Mouse (Mus musculus) brown adipose tissue, adult 24 weeks (tissue): ENCODE measurements at regions not wholly inside any gene's neighbourhood (a gene's known extent, or its start where the extent isn't known, plus 50 kb on each side); places are given as distances from the start of the nearest gene placed in this dataset.

Experiments used
- H3K27ac ChIP-seq: fragments of 200-500 bp; replicated peaks from 2 replicates; pipeline ENCODE4 v1.5.1; 2012; ENCODE audit warnings: low read depth, mild to moderate bottlenecking, low read length
- H3K4me1 ChIP-seq: fragments of 200-500 bp; 2 replicates; pipeline ENCODE4 v1.6.1; 2012; ENCODE audit warnings: low read length, mixed read lengths; ENCODE audit not compliant: control insufficient read depth, insufficient read depth, insufficient read length
- H3K4me3 ChIP-seq: fragments of 200-500 bp; 2 replicates; pipeline ENCODE4 v1.5.1; 2012; ENCODE audit warnings: low read depth, mild to moderate bottlenecking, low read length, moderate library complexity; ENCODE audit not compliant: insufficient read depth

DNA sequence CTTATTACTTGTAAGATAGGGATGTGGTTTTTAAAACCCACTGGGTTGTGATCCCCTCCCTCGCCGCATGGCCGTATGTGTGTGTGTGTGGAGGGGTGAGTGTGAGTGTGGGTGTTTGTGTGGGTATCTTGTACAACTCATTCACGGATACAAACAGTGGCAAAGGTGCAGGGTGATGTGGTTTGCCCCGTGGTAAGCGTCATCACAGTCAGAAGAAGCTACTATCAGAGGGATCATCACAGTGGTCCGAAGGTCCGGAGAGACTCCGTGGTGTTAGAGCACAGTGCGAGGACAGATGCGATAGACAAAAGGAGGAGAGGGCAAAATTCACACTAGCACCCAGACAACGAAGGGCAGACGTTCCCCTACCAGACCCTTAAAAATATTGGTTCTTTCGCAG is 97.0 kb upstream of the Oxgr1 start:
- H3K4me3 ChIP-seq: no peak overlapping the region
- no peak overlapping the region for H3K27ac ChIP-seq

GRCm38 (mm10) chr14:120139671-120140071 is 97.4 kb upstream of the Oxgr1 start:
- Histone ChIP-seq H3K4me1 (0 out of 2 replicates have a peak, but pooled peaks cover 2% of the 10 kb centered on the region), H3K27ac (no peak overlapping the region), H3K4me3 (no peak overlapping the region)

More for the DNA sequence above, 97.0 kb upstream of the Oxgr1 start:
- H3K4me1 ChIP-seq: 0 out of 2 replicates have a peak, but pooled peaks cover 2% of the 10 kb centered on the region

- Histone ChIP-seq H3K4me3 (no peak overlapping the region), H3K4me1 (0 out of 2 replicates have a peak, but pooled peaks cover 2% of the 10 kb centered on the region), H3K27ac (no peak overlapping the region)
Observed at GRCm38 (mm10) chr14:120140211-120140610, 98.0 kb upstream of the Oxgr1 start.

- Histone ChIP-seq H3K4me3 (no peak overlapping the region), H3K27ac (no peak overlapping the region), H3K4me1 (0 out of 2 replicates have a peak, but pooled peaks cover 2% of the 10 kb centered on the region)
Observed at GRCm38 (mm10) chr14:120140791-120141747, 98.8 kb upstream of the Oxgr1 start.

DNA sequence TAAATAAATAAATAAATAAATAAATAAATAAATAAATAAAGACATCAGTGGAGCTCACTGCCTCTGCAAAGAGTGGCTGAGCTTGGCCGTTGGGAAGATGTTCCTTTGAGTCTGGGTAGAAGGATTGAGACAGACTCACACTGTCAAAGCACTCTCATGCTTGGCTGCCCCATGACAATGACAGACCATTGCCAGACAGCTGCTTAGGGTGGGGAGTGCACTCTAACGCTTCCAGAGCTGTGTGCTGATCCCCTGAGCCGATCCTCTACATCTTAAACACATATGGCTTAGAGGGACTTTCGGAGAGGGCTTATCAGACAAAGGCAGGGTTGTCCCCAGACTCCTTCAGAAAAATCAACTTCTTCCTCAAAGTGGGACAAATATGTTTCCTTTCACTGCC is 100.0 kb upstream of the Oxgr1 start:
- Histone ChIP-seq H3K27ac (no peak overlapping the region), H3K4me1 (no peaks in the 10 kb centered on the region), H3K4me3 (no peak overlapping the region)

DNA sequence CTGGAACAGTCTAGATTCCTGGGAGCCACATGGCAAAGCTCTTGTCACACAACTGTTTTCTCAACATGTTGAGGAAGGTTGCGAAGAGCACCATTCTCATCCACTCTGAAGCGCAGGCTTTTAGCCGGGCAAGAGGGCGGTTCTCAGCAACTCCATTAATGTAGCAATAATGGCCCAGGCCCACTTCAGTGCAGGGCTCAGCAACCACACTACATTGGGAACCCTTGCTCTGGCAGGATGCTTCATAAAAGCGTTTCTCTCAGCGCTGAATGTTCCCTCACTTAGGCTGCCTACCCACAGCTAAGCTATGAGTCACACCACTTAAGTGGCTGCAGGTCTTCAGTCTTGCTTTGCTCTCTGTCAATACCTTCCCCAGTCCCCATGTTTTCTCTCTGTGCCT is 102.2 kb upstream of the Oxgr1 start:
- Histone ChIP-seq H3K27ac (no peak overlapping the region), H3K4me1 (no peaks in the 10 kb centered on the region), H3K4me3 (no peak overlapping the region)

DNA sequence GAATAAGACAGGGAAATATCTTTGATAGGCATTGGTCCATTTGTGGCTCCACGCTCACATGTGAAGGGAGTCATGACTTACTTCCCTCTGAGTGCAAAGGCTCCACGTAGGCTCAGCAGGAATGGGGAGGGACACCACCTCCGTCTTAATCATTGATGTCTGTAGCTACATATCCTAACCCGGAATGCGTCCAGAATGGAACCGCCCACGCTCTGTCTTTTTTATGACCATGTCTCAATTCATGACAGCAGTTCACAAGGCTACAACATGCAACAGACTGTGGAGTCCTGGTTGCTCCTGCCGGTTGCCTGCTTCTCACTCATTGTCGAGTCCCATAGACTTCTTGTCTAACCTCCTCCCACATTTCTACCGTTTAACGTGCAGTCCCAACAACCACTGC is 104.1 kb upstream of the Oxgr1 start:
- Histone ChIP-seq H3K27ac (no peak overlapping the region), H3K4me1 (no peaks in the 10 kb centered on the region), H3K4me3 (no peak overlapping the region)

GRCm38 (mm10) chr14:120146908-120147770 is 104.9 kb upstream of the Oxgr1 start:
- H3K4me1 ChIP-seq: no peaks in the 10 kb centered on the region
- H3K27ac ChIP-seq: no peak overlapping the region
- H3K4me3 ChIP-seq: no peak overlapping the region

DNA sequence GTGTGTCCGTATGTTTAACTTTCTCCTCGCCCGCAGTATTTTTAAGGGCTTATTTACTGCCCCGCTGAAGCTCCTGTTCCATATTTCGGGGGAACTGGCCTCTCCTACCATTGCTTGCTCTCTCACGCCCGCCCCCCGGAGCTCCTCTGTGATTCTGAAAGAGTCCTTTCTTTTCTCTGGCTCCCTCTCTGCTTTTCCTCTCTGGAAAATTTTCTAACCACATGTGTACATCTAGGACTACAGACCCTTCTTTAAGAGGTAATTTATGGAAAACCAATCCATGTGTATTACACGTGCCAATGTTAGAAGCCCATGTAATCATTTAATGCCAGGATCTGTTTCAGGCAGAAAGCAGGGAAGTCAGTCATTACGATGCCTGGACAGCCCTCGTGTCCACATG is 106.6 kb upstream of the Oxgr1 start:
- Histone ChIP-seq H3K4me1 (no peaks in the 10 kb centered on the region), H3K27ac (no peak overlapping the region), H3K4me3 (no peak overlapping the region)

GRCm38 (mm10) chr14:120149341-120149741 is 107.1 kb upstream of the Oxgr1 start:
- no peak overlapping the region for H3K27ac ChIP-seq
- H3K4me1 ChIP-seq: no peaks in the 10 kb centered on the region

GRCm38 (mm10) chr14:120150589-120150988 is 108.4 kb upstream of the Oxgr1 start:
- Histone ChIP-seq H3K27ac (no peak overlapping the region), H3K4me3 (no peak overlapping the region), H3K4me1 (no peaks in the 10 kb centered on the region)

More at GRCm38 (mm10) chr14:120149341-120149741, 107.1 kb upstream of the Oxgr1 start:
- no peak overlapping the region for H3K4me3 ChIP-seq

DNA sequence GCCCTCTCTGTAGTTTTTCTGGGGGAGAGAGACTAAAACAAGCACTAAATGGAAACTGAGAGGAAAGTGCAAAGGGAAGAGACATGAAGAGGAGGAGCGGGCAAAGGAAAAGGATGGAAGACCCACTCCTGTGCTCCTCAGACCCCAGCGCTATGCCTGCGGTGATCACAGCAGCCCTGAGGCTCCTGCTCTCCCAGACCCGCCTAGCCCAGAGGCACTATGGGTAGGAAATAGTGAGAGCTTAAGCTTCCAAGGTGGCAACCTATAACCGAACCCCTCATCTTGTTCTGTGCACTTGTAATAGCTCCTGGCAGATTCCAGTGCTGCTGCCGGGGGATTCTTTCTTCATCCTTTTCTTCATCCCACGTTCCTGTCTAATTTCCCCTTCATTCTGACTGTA is 112.2 kb upstream of the Oxgr1 start:
- no peak overlapping the region for H3K4me3 ChIP-seq
- H3K4me1 ChIP-seq: no peaks in the 10 kb centered on the region
- no peak overlapping the region for H3K27ac ChIP-seq

DNA sequence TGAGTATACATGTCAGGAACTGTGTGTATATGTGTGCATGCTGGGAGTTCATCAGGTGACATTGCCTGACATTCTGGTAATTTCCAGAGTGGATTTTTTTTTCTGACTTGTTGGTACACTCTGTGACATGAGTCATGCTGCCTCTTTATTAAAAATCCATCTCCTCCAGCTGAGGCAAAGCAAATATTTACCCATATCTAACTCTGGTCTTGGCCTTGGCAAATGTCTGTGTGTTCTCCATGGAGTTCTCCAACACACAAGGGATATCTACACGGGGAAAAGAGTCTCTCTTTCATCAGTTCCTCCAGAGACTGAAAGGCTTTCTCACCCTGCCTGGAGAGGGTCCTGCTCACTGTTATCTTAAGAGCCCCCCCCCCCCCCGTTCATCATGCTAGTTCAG is 111.3 kb upstream of the Mbnl2 start:
- H3K4me1 ChIP-seq: no peaks in the 10 kb centered on the region
- no peak overlapping the region for H3K4me3 ChIP-seq
- no peak overlapping the region for H3K27ac ChIP-seq

DNA sequence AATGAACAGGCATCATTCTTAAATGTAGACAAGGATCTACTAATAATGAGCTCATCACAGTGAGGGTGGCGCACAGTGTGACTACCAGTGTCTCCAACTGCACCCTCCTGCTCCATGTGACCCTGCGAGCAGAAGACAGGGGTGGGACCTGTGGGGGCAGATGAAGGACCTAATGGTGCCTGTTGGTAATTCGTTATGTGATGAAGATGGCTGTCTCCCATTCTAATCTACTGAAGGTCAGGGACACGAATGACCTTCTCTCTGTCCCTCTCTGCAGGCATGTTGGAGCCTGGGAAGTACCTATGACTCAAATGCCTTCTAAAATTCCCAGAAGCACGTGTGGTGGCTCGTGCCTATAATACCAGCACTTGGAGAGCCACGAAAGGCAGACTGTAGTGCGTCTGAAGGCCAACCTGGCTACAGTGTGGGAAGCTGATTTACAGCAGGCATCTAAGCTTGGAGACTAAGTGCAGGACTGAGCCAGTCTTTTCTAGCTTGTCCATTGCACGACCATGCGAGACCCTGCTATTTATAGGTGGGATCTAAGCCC is 109.9 kb upstream of the Mbnl2 start:
- H3K4me1 ChIP-seq: no peaks in the 10 kb centered on the region
- H3K4me3 ChIP-seq: no peak overlapping the region
- no peak overlapping the region for H3K27ac ChIP-seq

DNA sequence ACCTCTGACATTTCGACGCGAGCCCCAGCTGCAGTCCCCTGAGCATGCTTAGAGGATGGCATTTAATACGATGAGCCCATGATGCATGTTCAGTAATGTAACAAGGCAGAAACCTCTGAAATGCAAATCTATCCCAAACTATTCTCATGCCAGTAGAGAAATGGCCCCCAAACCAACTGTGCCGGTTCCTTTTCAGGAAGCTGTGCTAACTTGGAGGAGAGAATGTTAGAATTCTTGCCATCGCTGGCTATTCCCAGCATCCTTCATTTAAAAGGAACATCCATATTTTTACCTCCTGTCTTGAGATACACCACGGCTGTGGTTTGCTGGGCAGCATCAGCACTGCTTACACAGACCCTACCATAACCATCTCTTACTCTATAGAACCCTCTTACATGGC is 104.7 kb upstream of the Mbnl2 start:
- Histone ChIP-seq H3K4me3 (no peak overlapping the region), H3K27ac (no peak overlapping the region), H3K4me1 (no peaks in the 10 kb centered on the region)
